Mouse (Mus musculus) CD4-positive, CD25-positive, alpha-beta regulatory T cell, adult 9 weeks (primary cell): ENCODE measurements around the gene Rab38. TPM values are rescaled to one million over a fixed set of nuclear protein-coding genes. Genes with fewer than 3 reads are reported as not detected.

ENCODE experiments used
- polyA plus RNA-seq: library from polyadenylated mRNA; unstranded; fragments of 100-300 nt; shearing (Covaris generic); gene quantifications from one replicate; pipeline ENCODE4 v1.2.1, GENCODE M21; 2017

Rab38 gene
- not detected for polyA plus RNA-seq

DNA sequence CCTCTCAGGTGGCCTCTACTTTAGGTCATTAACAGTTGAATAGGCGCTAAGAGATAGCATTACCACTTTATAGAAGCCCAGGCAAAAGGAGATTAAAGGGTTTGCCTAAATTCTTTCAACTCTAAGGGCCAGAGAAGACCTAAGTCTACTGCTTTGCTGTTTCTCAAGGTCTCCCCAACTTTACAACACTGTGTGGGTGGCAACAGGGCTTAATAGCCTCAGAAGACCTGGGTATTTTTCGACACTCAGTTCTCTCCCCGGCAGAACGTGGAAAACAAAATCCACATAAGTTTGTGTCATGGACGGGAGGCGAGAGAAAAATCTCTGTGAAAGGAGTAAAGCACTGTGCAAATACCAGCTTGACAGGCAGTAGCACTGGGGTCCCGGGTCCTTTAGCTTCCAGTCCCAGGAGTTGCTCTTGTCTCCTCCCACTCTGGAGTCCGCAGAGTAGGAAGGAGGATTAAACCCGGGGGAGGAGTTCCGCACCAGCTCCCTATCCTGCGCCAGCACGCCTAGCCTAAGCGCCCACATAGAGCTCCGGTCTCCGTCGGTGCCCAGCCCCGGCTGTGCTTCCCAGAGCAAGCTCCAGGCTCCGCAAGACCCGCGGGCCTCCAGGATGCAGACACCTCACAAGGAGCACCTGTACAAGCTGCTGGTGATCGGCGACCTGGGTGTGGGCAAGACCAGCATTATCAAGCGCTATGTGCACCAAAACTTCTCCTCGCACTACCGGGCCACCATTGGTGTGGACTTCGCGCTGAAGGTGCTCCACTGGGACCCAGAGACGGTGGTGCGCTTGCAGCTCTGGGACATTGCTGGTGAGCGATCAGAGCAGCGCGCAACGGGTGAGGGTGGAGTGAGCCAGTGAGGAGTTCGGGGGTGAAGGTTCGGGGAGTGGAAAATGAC is at the start of gene Rab38:
Gene Rab38, plus strand, starts transcription at position 488 of the 906 bp plus-strand sequence.

Other genes starting within 250 kb of the Rab38 start
- 119 TPM for gene Ctsc, start 152.2 kb upstream of the Rab38 start, polyA plus RNA-seq